ENCODE assay signal across 18 mouse cellular contexts in the genomic region with DNA sequence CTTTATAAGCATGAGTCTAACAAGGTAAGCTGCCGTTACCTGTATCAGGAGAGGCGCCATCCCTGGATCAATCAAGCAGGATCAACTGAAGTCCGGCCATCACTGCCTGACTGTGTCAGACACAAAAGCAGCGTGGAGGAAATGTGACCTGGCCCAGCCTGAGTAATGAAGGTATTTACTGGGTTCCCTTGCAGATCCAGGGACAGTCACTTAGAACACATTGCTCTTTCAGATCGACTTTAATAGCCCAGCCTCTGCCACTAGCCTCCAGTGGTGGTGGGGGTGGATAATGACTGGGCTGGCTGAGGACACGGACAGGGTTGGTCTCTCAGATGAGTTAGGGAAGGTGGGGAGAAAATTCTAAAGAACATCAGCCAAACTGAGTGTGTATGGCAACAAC. TPM values are rescaled to one million over a fixed set of nuclear protein-coding genes. Genes with fewer than 3 reads are reported as not detected.
"Had no signal": no experiment of that assay in that cellular context is flagged by ENCODE, and none has a peak within 500 bp of the region (broad histone marks: within the 10 kb centered on the region; RNA-seq: fewer than 3 reads in every experiment).

No protein-coding gene starts in this region.

- DNase-seq: lung, adult 2 months; lung, postnatal 14 days; lung, postnatal 36 days; right cerebral cortex, postnatal 14 days; thymus, adult 2 months; thymus, postnatal 25 days; thymus, postnatal 4 days had no signal

- H3K4me3 ChIP-seq: lung, embryonic 15.5 days; megakaryocyte, embryonic 14.5 days; midbrain, embryonic 13.5 days; midbrain, embryonic 15.5 days; neural tube, embryonic 12.5 days; stomach, embryonic 15.5 days had no signal

- H3K27ac ChIP-seq: lung, embryonic 15.5 days; macrophage; midbrain, embryonic 13.5 days; midbrain, embryonic 15.5 days; neural tube, embryonic 12.5 days; stomach, embryonic 15.5 days; stomach, postnatal 0 days had no signal

RNA-seq across cellular contexts. Expression of gene Mypn, which starts 5.1 kb away (rescaled TPM):
- total RNA-seq: megakaryocyte progenitor cell, adult 5-6 weeks; monocyte, adult 5-6 weeks; neutrophil, adult 5-6 weeks had no signal
